Mouse (Mus musculus): ENCODE measurements around the gene Trim11. TPM values are rescaled to one million over a fixed set of nuclear protein-coding genes. Genes with fewer than 3 reads are reported as not detected.
A peak's percentile ranks its signal among the peaks of the same experiment; 100 is the strongest.

The Trim11 gene
- total RNA-seq, 2 experiments from 2014 or later: 6.7 to 10.8 TPM

GRCm38 (mm10) chr11:58999158-58999557 lies 21.3 kb downstream of the Trim11 start:
- ATAC-seq (replicated peaks; ENCODE audit: low FRiP score, poor library complexity, severe bottlenecking): no peak

DNA sequence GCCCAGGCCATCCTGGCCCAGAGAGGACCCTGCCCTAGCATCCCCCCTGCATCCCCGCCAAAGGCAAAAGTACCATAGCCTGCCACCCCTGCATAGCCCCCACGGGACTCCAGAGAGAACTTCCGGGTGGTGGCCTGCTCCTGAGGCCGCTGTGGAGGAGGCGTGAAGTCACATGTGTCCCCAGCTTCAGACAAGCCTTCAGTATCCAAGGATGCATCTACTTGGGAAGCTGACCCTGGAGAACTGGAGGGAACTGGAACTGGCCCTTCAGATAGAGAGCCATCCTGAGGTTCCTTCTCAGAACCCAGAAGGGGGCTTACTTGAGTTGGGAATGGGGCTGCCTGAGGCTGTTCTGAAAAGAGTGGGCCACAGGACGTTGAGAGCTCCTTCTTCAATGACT lies 21.9 kb downstream of the Trim11 start:
- no peak for ATAC-seq (replicated peaks; ENCODE audit: low FRiP score, poor library complexity, severe bottlenecking)

- no peak for ATAC-seq (replicated peaks; ENCODE audit: low FRiP score, poor library complexity, severe bottlenecking)
Observed at GRCm38 (mm10) chr11:59000635-59001034, 22.7 kb downstream of the Trim11 start.

GRCm38 (mm10) chr11:59002327-59003079 lies 24.6 kb downstream of the Trim11 start:
- ATAC-seq (replicated peaks; ENCODE audit: low FRiP score, poor library complexity, severe bottlenecking): no peak

- 0 out of 2 replicates have a peak, but pooled peaks have one; percentile 29 for ATAC-seq (replicated peaks; ENCODE audit: low FRiP score, poor library complexity, severe bottlenecking)
Observed at GRCm38 (mm10) chr11:59015052-59015451, 37.2 kb downstream of the Trim11 start.

DNA sequence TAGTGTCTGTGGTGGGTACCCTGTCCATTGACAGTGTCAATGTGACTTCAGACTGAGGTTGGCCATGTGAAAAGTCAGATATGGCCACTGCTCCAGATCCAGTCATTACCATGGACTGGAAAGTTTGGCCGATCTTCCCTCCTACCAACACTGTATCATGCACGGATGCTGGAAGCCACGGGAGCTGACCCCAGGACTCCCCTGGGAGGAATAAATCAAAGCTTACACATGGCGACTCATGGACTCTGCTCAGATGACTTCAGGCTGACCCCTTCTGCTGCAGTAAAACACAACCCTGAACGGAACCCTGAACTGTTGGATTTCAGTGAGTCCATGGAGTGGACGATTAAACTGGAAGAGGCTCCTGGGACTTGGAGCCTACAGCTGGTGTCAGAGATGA lies 48.5 kb downstream of the Trim11 start:
- no peak for ATAC-seq (replicated peaks; ENCODE audit: low FRiP score, poor library complexity, severe bottlenecking)

GRCm38 (mm10) chr11:59029003-59029402 lies 51.1 kb downstream of the Trim11 start:
- no peak for ATAC-seq (replicated peaks; ENCODE audit: low FRiP score, poor library complexity, severe bottlenecking)

Other genes starting within 250 kb of the Trim11 start
- gene Olfr317, start 238.9 kb upstream of the Trim11 start, total RNA-seq (2015; ENCODE audit: low replicate concordance): not detected in 2 replicates
- not detected in 2 replicates for gene Olfr317, start 238.9 kb upstream of the Trim11 start, total RNA-seq (2017; ENCODE audit: low replicate concordance)
- not detected in 2 replicates for gene Olfr316, start 225.4 kb upstream of the Trim11 start, total RNA-seq (2015; ENCODE audit: low replicate concordance)
- not detected in 2 replicates for gene Olfr316, start 225.4 kb upstream of the Trim11 start, total RNA-seq (2017; ENCODE audit: low replicate concordance)
- not detected in 2 replicates for gene Olfr315, start 204.9 kb upstream of the Trim11 start, total RNA-seq (2015; ENCODE audit: low replicate concordance)
- not detected in 2 replicates for gene Olfr315, start 204.9 kb upstream of the Trim11 start, total RNA-seq (2017; ENCODE audit: low replicate concordance)
- gene Olfr314, start 195.1 kb upstream of the Trim11 start, total RNA-seq (2015; ENCODE audit: low replicate concordance): not detected in 2 replicates
- gene Olfr314, start 195.1 kb upstream of the Trim11 start, total RNA-seq (2017; ENCODE audit: low replicate concordance): not detected in 2 replicates
- not detected in 2 replicates for gene Fam183b, start 176.1 kb upstream of the Trim11 start, total RNA-seq (2015; ENCODE audit: low replicate concordance)
- not detected in 2 replicates for gene Fam183b, start 176.1 kb upstream of the Trim11 start, total RNA-seq (2017; ENCODE audit: low replicate concordance)
- not detected in 2 replicates for gene Olfr313, start 163.1 kb upstream of the Trim11 start, total RNA-seq (2015; ENCODE audit: low replicate concordance)
- not detected in 2 replicates for gene Olfr313, start 163.1 kb upstream of the Trim11 start, total RNA-seq (2017; ENCODE audit: low replicate concordance)
- gene Olfr312, start 148.9 kb upstream of the Trim11 start, total RNA-seq (2015; ENCODE audit: low replicate concordance): not detected in 2 replicates
- 0.42 TPM in 1 of 2 replicates, not detected in the other for gene Olfr312, start 148.9 kb upstream of the Trim11 start, total RNA-seq (2017; ENCODE audit: low replicate concordance)
- not detected in 2 replicates for gene Olfr311, start 138.8 kb upstream of the Trim11 start, total RNA-seq (2015; ENCODE audit: low replicate concordance)
- not detected in 2 replicates for gene Olfr311, start 138.8 kb upstream of the Trim11 start, total RNA-seq (2017; ENCODE audit: low replicate concordance)
- gene Gm12258, start 130.9 kb upstream of the Trim11 start, total RNA-seq (2015; ENCODE audit: low replicate concordance): 19.2 and 31.1 TPM in 2 replicates
- 20.1 and 38.3 TPM in 2 replicates for gene Gm12258, start 130.9 kb upstream of the Trim11 start, total RNA-seq (2017; ENCODE audit: low replicate concordance)
- gene 2810021J22Rik, start 110.9 kb upstream of the Trim11 start, total RNA-seq (2015; ENCODE audit: low replicate concordance): 0.63 and 1.7 TPM in 2 replicates
- 2.0 and 2.1 TPM in 2 replicates for gene 2810021J22Rik, start 110.9 kb upstream of the Trim11 start, total RNA-seq (2017; ENCODE audit: low replicate concordance)
- gene Zfp39, start 73.9 kb upstream of the Trim11 start, total RNA-seq (2015; ENCODE audit: low replicate concordance): 15.2 and 23.4 TPM in 2 replicates
- 18.3 and 19.8 TPM in 2 replicates for gene Zfp39, start 73.9 kb upstream of the Trim11 start, total RNA-seq (2017; ENCODE audit: low replicate concordance)
- 296 and 325 TPM in 2 replicates for gene Btnl10, start 60.2 kb upstream of the Trim11 start, total RNA-seq (2015; ENCODE audit: low replicate concordance)
- 491 and 558 TPM in 2 replicates for gene Btnl10, start 60.2 kb upstream of the Trim11 start, total RNA-seq (2017; ENCODE audit: low replicate concordance)
- gene Rnf187, start 39.2 kb upstream of the Trim11 start, total RNA-seq (2015; ENCODE audit: low replicate concordance): 18.6 and 23.6 TPM in 2 replicates
- 32.3 and 36.6 TPM in 2 replicates for gene Rnf187, start 39.2 kb upstream of the Trim11 start, total RNA-seq (2017; ENCODE audit: low replicate concordance)
- gene Hist3h2ba, start 29.2 kb upstream of the Trim11 start, total RNA-seq (2015; ENCODE audit: low replicate concordance): 7.5 and 25.9 TPM in 2 replicates
- 40.6 and 51.9 TPM in 2 replicates for gene Hist3h2ba, start 29.2 kb upstream of the Trim11 start, total RNA-seq (2017; ENCODE audit: low replicate concordance)
- gene Hist3h2a, start 23.4 kb upstream of the Trim11 start, total RNA-seq (2015; ENCODE audit: low replicate concordance): 30.5 and 41.5 TPM in 2 replicates
- 255 and 279 TPM in 2 replicates for gene Hist3h2a, start 23.4 kb upstream of the Trim11 start, total RNA-seq (2017; ENCODE audit: low replicate concordance)
- 0.63 TPM in 1 of 2 replicates, not detected in the other for gene Trim17, start 23.4 kb upstream of the Trim11 start, total RNA-seq (2015; ENCODE audit: low replicate concordance)
- 1.5 TPM in 1 of 2 replicates, not detected in the other for gene Trim17, start 23.4 kb upstream of the Trim11 start, total RNA-seq (2017; ENCODE audit: low replicate concordance)
- gene Obscn, start 158.3 kb downstream of the Trim11 start, total RNA-seq (2015; ENCODE audit: low replicate concordance): 0.42 and 0.96 TPM in 2 replicates
- 2.7 and 4.5 TPM in 2 replicates for gene Obscn, start 158.3 kb downstream of the Trim11 start, total RNA-seq (2017; ENCODE audit: low replicate concordance)
- 11.5 and 30.7 TPM in 2 replicates for gene Iba57, start 185.6 kb downstream of the Trim11 start, total RNA-seq (2015; ENCODE audit: low replicate concordance)
- gene Iba57, start 185.6 kb downstream of the Trim11 start, total RNA-seq (2017; ENCODE audit: low replicate concordance): 64.1 and 74.6 TPM in 2 replicates
- gene Gjc2, start 205.1 kb downstream of the Trim11 start, total RNA-seq (2015; ENCODE audit: low replicate concordance): not detected in 2 replicates
- gene Gjc2, start 205.1 kb downstream of the Trim11 start, total RNA-seq (2017; ENCODE audit: low replicate concordance): not detected in 2 replicates
- gene Guk1, start 214.1 kb downstream of the Trim11 start, total RNA-seq (2015; ENCODE audit: low replicate concordance): 13.8 and 20.4 TPM in 2 replicates
- gene Guk1, start 214.1 kb downstream of the Trim11 start, total RNA-seq (2017; ENCODE audit: low replicate concordance): 4.5 and 8.2 TPM in 2 replicates
- gene Mrpl55, start 224.4 kb downstream of the Trim11 start, total RNA-seq (2015; ENCODE audit: low replicate concordance): 5.4 and 11.3 TPM in 2 replicates
- gene Mrpl55, start 224.4 kb downstream of the Trim11 start, total RNA-seq (2017; ENCODE audit: low replicate concordance): 10.1 and 14.1 TPM in 2 replicates
- gene 2310033P09Rik, start 230.2 kb downstream of the Trim11 start, total RNA-seq (2015; ENCODE audit: low replicate concordance): 0.77 and 6.9 TPM in 2 replicates
- gene 2310033P09Rik, start 230.2 kb downstream of the Trim11 start, total RNA-seq (2017; ENCODE audit: low replicate concordance): 4.4 and 8.2 TPM in 2 replicates